Mouse (Mus musculus): ENCODE results near the gene Ttc22. TPM values are rescaled to one million over a fixed set of nuclear protein-coding genes. Genes with fewer than 3 reads are reported as not detected.
A peak's percentile ranks its signal among the peaks of the same experiment; 100 is the strongest.

Ttc22 gene
- total and polyA plus RNA-seq, 3 experiments, result 0.04 TPM; not detected in 2

DNA sequence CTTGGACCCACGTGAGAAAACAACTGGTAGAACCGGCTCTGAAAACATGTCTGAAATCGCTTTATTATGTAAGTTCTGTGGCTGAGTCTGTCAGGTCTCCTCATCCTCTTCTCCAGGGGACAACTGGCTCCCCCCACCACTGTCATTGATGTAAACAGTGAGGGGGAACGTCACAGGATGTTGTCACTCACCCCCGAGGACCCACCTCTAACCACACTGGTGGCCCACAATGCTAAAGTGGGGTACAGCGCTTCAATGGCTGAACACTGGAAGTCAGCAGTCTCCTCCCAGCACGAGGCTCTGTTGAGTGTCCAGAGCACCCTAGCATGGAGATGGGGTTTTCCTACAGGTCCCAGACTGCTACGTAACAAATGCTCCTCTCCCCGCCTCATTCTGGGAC lies 31.4 kb upstream of the Ttc22 start:
- Histone ChIP-seq H3K9me3 (replicated peaks; ENCODE audit: insufficient read depth, low read length) (no peaks in the 10 kb centered on the region), H3K9ac (ENCODE audit: control insufficient read depth, low read depth, low read length, poor library complexity, severe bottlenecking) (no peak overlapping the region), H3K27ac (ENCODE audit: control insufficient read depth, low read depth, low read length) (no peak overlapping the region), H3K27me3 (ENCODE audit: control insufficient read depth in 1 of 2, insufficient read depth in 2 of 2, low read length in 2 of 2) (no peaks in the 10 kb centered on the region), H3K79me2 (ENCODE audit: control insufficient read depth, insufficient read depth, low read length, poor library complexity) (no peaks in the 10 kb centered on the region), H3K4me3 (ENCODE audit: control insufficient read depth in 1 of 2, insufficient read depth in 1 of 2, low read depth in 2 of 2, low read length in 2 of 2) (no peak overlapping the region), H3K36me3 (ENCODE audit: control insufficient read depth in 1 of 2, insufficient read depth in 2 of 2, low read length in 2 of 2) (no peaks in the 10 kb centered on the region; a peak in 1 of 4 replicates), H3K4me1 (ENCODE audit: control insufficient read depth in 1 of 2, insufficient read depth in 2 of 2, low read length in 2 of 2) (no peaks in the 10 kb centered on the region)
- DNase-seq (ENCODE audit: low read depth, low spot score), result no peak
- TF ChIP-seq E2F4 (IDR thresholded peaks at IDR 0.05; ENCODE audit: borderline replicate concordance, low read depth, low read length) (no peak), MAZ (IDR thresholded peaks at IDR 0.05; ENCODE audit: low read depth, low read length) (no peak), TAL1 (IDR thresholded peaks at IDR 0.05; ENCODE audit: low read length) (no peak), RCOR1 (IDR thresholded peaks at IDR 0.05; ENCODE audit: low read depth, low read length) (no peak), MYB (IDR thresholded peaks at IDR 0.05; ENCODE audit: low read depth, low read length) (no peak), ZKSCAN1 (IDR thresholded peaks at IDR 0.05; ENCODE audit: low read depth, low read length) (no peak), HCFC1 (IDR thresholded peaks at IDR 0.05; ENCODE audit: low read depth, low read length) (no peak), UBTF (IDR thresholded peaks at IDR 0.05; ENCODE audit: borderline replicate concordance, insufficient read depth, low read depth, low read length) (no peak), TCF12 (IDR thresholded peaks at IDR 0.05; ENCODE audit: low read depth, low read length) (no peak), BHLHE40 (IDR thresholded peaks at IDR 0.05; ENCODE audit: borderline replicate concordance, low read depth, low read length) (no peak), ZMIZ1 (IDR thresholded peaks at IDR 0.05; ENCODE audit: low read depth, low read length) (no peak), POLR2A (IDR thresholded peaks at IDR 0.05; ENCODE audit: control insufficient read depth in 1 of 2, insufficient read depth in 1 of 2, low read depth in 1 of 2, low read length in 2 of 2, poor library complexity in 1 of 2) (no peak), JUND (IDR thresholded peaks at IDR 0.05; ENCODE audit: low read depth, low read length) (no peak), POLR2AphosphoS5 (IDR thresholded peaks at IDR 0.05; ENCODE audit: borderline replicate concordance, low read depth, low read length) (no peak), CHD2 (IDR thresholded peaks at IDR 0.05; ENCODE audit: low read length) (no peak), RAD21 (IDR thresholded peaks at IDR 0.05; ENCODE audit: low read depth, low read length) (no peak)

DNA sequence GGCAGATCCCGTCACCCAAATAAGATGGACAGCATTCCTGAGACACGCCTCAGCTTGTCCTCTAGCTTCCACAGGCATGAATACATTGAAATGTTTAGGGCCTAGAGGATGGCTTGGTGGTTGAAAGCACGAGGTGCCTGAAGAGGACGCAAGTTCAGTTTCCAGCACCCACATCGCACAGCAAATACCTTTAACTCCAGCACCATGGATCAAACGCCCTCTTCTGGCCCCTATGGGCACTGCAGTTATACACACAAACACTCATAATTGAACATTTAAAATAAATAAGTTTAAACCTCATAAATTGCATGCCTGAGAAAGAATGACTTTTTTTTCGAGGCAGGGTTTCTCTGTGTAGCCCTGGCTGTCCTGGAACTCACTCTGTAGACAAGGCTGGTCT lies 28.6 kb upstream of the Ttc22 start:
- Histone ChIP-seq H3K4me3 (ENCODE audit: control insufficient read depth in 1 of 2, insufficient read depth in 1 of 2, low read depth in 2 of 2, low read length in 2 of 2) (no peak overlapping the region), H3K27me3 (ENCODE audit: control insufficient read depth in 1 of 2, insufficient read depth in 2 of 2, low read length in 2 of 2) (no peaks in the 10 kb centered on the region), H3K36me3 (ENCODE audit: control insufficient read depth in 1 of 2, insufficient read depth in 2 of 2, low read length in 2 of 2) (no peaks in the 10 kb centered on the region; a peak in 1 of 4 replicates), H3K79me2 (ENCODE audit: control insufficient read depth, insufficient read depth, low read length, poor library complexity) (no peaks in the 10 kb centered on the region), H3K27ac (ENCODE audit: control insufficient read depth, low read depth, low read length) (no peak overlapping the region), H3K9ac (ENCODE audit: control insufficient read depth, low read depth, low read length, poor library complexity, severe bottlenecking) (no peak overlapping the region), H3K4me1 (ENCODE audit: control insufficient read depth in 1 of 2, insufficient read depth in 2 of 2, low read length in 2 of 2) (no peaks in the 10 kb centered on the region), H3K9me3 (replicated peaks; ENCODE audit: insufficient read depth, low read length) (no peaks in the 10 kb centered on the region)
- peak; percentile 42 for DNase-seq (ENCODE audit: low read depth, low spot score)
- no peak for TF ChIP-seq MAX (IDR thresholded peaks at IDR 0.05; ENCODE audit: low read length)
- TF ChIP-seq RAD21 (IDR thresholded peaks at IDR 0.05; ENCODE audit: low read depth, low read length), result peak; percentile 20
- no peak for TF ChIP-seq GABPA (IDR thresholded peaks at IDR 0.05; ENCODE audit: low read depth, low read length)
- no peak for TF ChIP-seq ELF1 (IDR thresholded peaks at IDR 0.05; ENCODE audit: low read depth, low read length)
- TF ChIP-seq SMC3 (IDR thresholded peaks at IDR 0.05; ENCODE audit: low read depth, low read length), result peak; percentile 44
- TF ChIP-seq CTCF (IDR thresholded peaks at IDR 0.05 in 2 of 3, conservative IDR thresholded peaks at IDR 0.05 in 1 of 3; ENCODE audit: control insufficient read depth in 1 of 3, insufficient read depth in 1 of 3, low read depth in 2 of 3, low read length in 3 of 3, poor library complexity in 1 of 3, severe bottlenecking in 1 of 3), result peak; percentile 58 to 76 (median 61)

All from MEL (cell line).